Mouse (Mus musculus): ENCODE measurements around the gene Zfp384. TPM values are rescaled to one million over a fixed set of nuclear protein-coding genes. Genes with fewer than 3 reads are reported as not detected.

The Zfp384 gene
- 18.1 and 19.9 TPM in 2 replicates for polyA plus RNA-seq (2015; fragmentation: Nextera tagmentation; extraction: Ambion mirVana)

- 0% methylated on average over 3 of the region's 3 CpGs for WGBS
- H3K4me1 ChIP-seq = peaks cover 42% of the 10 kb centered on the region
- ATAC-seq = no peak
- H3K36me3 ChIP-seq (ENCODE audit: poor library complexity, severe bottlenecking) = peaks cover 29% of the 10 kb centered on the region
- H3K9me3 ChIP-seq (replicated peaks) = no peaks in the 10 kb centered on the region
- peak within 1 kb of the TSS; percentile 72 for H3K4me3 ChIP-seq
- H3K9ac ChIP-seq = peak within 1 kb of the TSS; percentile 92
- H3K4me2 ChIP-seq = peak within 1 kb of the TSS; percentile 93
- no peaks in the 10 kb centered on the region for H3K27me3 ChIP-seq
- peak within 1 kb of the TSS; percentile 98 for H3K27ac ChIP-seq
Measured at GRCm38 (mm10) chr6:125009129-125009180, at the start of gene Zfp384. Zfp384 (plus strand) TSS chr6:125009145.

GRCm38 (mm10) chr6:124959960-124960359 lies 49.0 kb upstream of the Zfp384 start:
- no peak for ATAC-seq
- Histone ChIP-seq H3K9me3 (replicated peaks) (no peaks in the 10 kb centered on the region), H3K4me2 (no peak overlapping the region), H3K4me3 (no peak overlapping the region), H3K27ac (no peak overlapping the region), H3K36me3 (ENCODE audit: poor library complexity, severe bottlenecking) (peaks cover 72% of the 10 kb centered on the region), H3K9ac (no peak overlapping the region), H3K27me3 (no peaks in the 10 kb centered on the region), H3K4me1 (peaks cover 9% of the 10 kb centered on the region)
- 89% methylated on average over 13 of the region's 13 CpGs for WGBS

GRCm38 (mm10) chr6:124961021-124961420 lies 47.9 kb upstream of the Zfp384 start:
- H3K9me3 ChIP-seq (replicated peaks) = no peaks in the 10 kb centered on the region
- H3K27ac ChIP-seq = no peak overlapping the region
- H3K4me3 ChIP-seq = no peak overlapping the region
- peaks cover 12% of the 10 kb centered on the region for H3K4me1 ChIP-seq
- H3K9ac ChIP-seq = no peak overlapping the region
- no peaks in the 10 kb centered on the region for H3K27me3 ChIP-seq
- peaks cover 67% of the 10 kb centered on the region for H3K36me3 ChIP-seq (ENCODE audit: poor library complexity, severe bottlenecking)
- WGBS = 94% methylated on average over 12 of the region's 12 CpGs
- ATAC-seq = no peak
- no peak overlapping the region for H3K4me2 ChIP-seq

GRCm38 (mm10) chr6:124964638-124965037 lies 44.3 kb upstream of the Zfp384 start:
- 41% methylated on average over 16 of the region's 16 CpGs for WGBS
- Histone ChIP-seq H3K27ac (no peak overlapping the region), H3K36me3 (ENCODE audit: poor library complexity, severe bottlenecking) (peaks cover 38% of the 10 kb centered on the region), H3K4me3 (peak overlapping the region; percentile 80), H3K9me3 (replicated peaks) (peaks cover 4% of the 10 kb centered on the region; the same call in 1 of the 2 replicates), H3K9ac (peak overlapping the region; percentile 91), H3K4me1 (peaks cover 18% of the 10 kb centered on the region), H3K27me3 (no peaks in the 10 kb centered on the region), H3K4me2 (peak overlapping the region; percentile 88)
- no peak; the same call in 1 of the 2 replicates for ATAC-seq

GRCm38 (mm10) chr6:124965088-124965719 lies 43.7 kb upstream of the Zfp384 start, which contains the start of gene Cops7a:
Cops7a (minus strand) TSS chr6:124965538.
- H3K4me3 ChIP-seq = peak within 1 kb of the TSS; percentile 80
- WGBS = under 1% methylated on average over 68 of the region's 68 CpGs
- peak within 1 kb of the TSS; percentile 91 for H3K9ac ChIP-seq
- H3K27ac ChIP-seq = peak within 1 kb of the TSS; percentile 89
- peaks cover 4% of the 10 kb centered on the region; the same call in 1 of the 2 replicates for H3K9me3 ChIP-seq (replicated peaks)
- H3K36me3 ChIP-seq (ENCODE audit: poor library complexity, severe bottlenecking) = peaks cover 32% of the 10 kb centered on the region
- H3K27me3 ChIP-seq = 0 out of 2 replicates have a peak, but pooled peaks cover under 1% of the 10 kb centered on the region
- peak; percentile 96 for ATAC-seq
- H3K4me1 ChIP-seq = peaks cover 18% of the 10 kb centered on the region
- peak within 1 kb of the TSS; percentile 88 for H3K4me2 ChIP-seq

GRCm38 (mm10) chr6:124965747-124966146 lies 43.2 kb upstream of the Zfp384 start:
- WGBS = 18% methylated on average over 15 of the region's 15 CpGs
- Histone ChIP-seq H3K36me3 (ENCODE audit: poor library complexity, severe bottlenecking) (peaks cover 27% of the 10 kb centered on the region), H3K4me1 (peaks cover 18% of the 10 kb centered on the region), H3K27me3 (peaks cover 5% of the 10 kb centered on the region; the same call in 1 of the 2 replicates), H3K27ac (peak overlapping the region; percentile 89), H3K9me3 (replicated peaks) (peaks cover 4% of the 10 kb centered on the region; the same call in 1 of the 2 replicates), H3K4me2 (peak overlapping the region; percentile 88), H3K9ac (peak overlapping the region; percentile 91), H3K4me3 (peak overlapping the region; percentile 80)
- ATAC-seq = peak; percentile 14; the same call in 1 of the 2 replicates

GRCm38 (mm10) chr6:124966466-124967118 lies 42.4 kb upstream of the Zfp384 start:
- Histone ChIP-seq H3K36me3 (ENCODE audit: poor library complexity, severe bottlenecking) (peaks cover 18% of the 10 kb centered on the region), H3K27ac (no peak overlapping the region), H3K4me2 (peak overlapping the region; percentile 88), H3K9ac (0 out of 2 replicates have a peak overlapping the region, but pooled peaks have one; percentile 91), H3K9me3 (replicated peaks) (peaks cover 4% of the 10 kb centered on the region; the same call in 1 of the 2 replicates), H3K4me1 (peaks cover 18% of the 10 kb centered on the region), H3K4me3 (peak overlapping the region; percentile 80; the same call in 1 of the 2 replicates), H3K27me3 (peaks cover 5% of the 10 kb centered on the region; the same call in 1 of the 2 replicates)
- ATAC-seq = no peak
- 96% methylated on average over 7 of the region's 7 CpGs for WGBS

GRCm38 (mm10) chr6:124967766-124968165 lies 41.2 kb upstream of the Zfp384 start:
- Histone ChIP-seq H3K9me3 (replicated peaks) (peaks cover 4% of the 10 kb centered on the region; the same call in 1 of the 2 replicates), H3K4me2 (no peak overlapping the region), H3K36me3 (ENCODE audit: poor library complexity, severe bottlenecking) (peaks cover 7% of the 10 kb centered on the region), H3K4me1 (peaks cover 18% of the 10 kb centered on the region), H3K4me3 (no peak overlapping the region), H3K27me3 (peaks cover 5% of the 10 kb centered on the region; the same call in 1 of the 2 replicates), H3K27ac (no peak overlapping the region), H3K9ac (no peak overlapping the region)
- ATAC-seq = no peak
- 69% methylated on average over 4 of the region's 4 CpGs for WGBS

- no peak overlapping the region for H3K4me3 ChIP-seq
- peak overlapping the region; percentile 48 for H3K27ac ChIP-seq
- WGBS = 73% methylated on average over 4 of the region's 4 CpGs
- H3K36me3 ChIP-seq (ENCODE audit: poor library complexity, severe bottlenecking) = no peaks in the 10 kb centered on the region
- H3K4me1 ChIP-seq = peaks cover 17% of the 10 kb centered on the region
- ATAC-seq = peak; percentile 37
- peaks cover 46% of the 10 kb centered on the region for H3K27me3 ChIP-seq
- no peak overlapping the region for H3K4me2 ChIP-seq
- peaks cover 8% of the 10 kb centered on the region for H3K9me3 ChIP-seq (replicated peaks)
- no peak overlapping the region for H3K9ac ChIP-seq
Measured at GRCm38 (mm10) chr6:124992241-124992640, 16.7 kb upstream of the Zfp384 start.

- no peak overlapping the region for H3K9ac ChIP-seq
- H3K27ac ChIP-seq = no peak overlapping the region
- H3K9me3 ChIP-seq (replicated peaks) = peaks cover 8% of the 10 kb centered on the region
- H3K4me1 ChIP-seq = peaks cover 27% of the 10 kb centered on the region
- no peak overlapping the region for H3K4me2 ChIP-seq
- H3K36me3 ChIP-seq (ENCODE audit: poor library complexity, severe bottlenecking) = no peaks in the 10 kb centered on the region
- 83% methylated on average over 9 of the region's 9 CpGs for WGBS
- peaks cover 52% of the 10 kb centered on the region for H3K27me3 ChIP-seq
- H3K4me3 ChIP-seq = no peak overlapping the region
- ATAC-seq = no peak
Measured at GRCm38 (mm10) chr6:124993365-124993764, 15.6 kb upstream of the Zfp384 start.

- H3K27me3 ChIP-seq = peaks cover 57% of the 10 kb centered on the region
- peak overlapping the region; percentile 8; the same call in 1 of the 2 replicates for H3K4me2 ChIP-seq
- H3K9me3 ChIP-seq (replicated peaks) = peaks cover 8% of the 10 kb centered on the region
- no peak overlapping the region for H3K4me3 ChIP-seq
- no peaks in the 10 kb centered on the region for H3K36me3 ChIP-seq (ENCODE audit: poor library complexity, severe bottlenecking)
- no peak for ATAC-seq
- 0 out of 2 replicates have a peak overlapping the region, but pooled peaks have one; percentile 54 for H3K9ac ChIP-seq
- H3K27ac ChIP-seq = no peak overlapping the region
- peaks cover 27% of the 10 kb centered on the region for H3K4me1 ChIP-seq
- WGBS = 12% methylated on average over 11 of the region's 11 CpGs
Measured at GRCm38 (mm10) chr6:124993876-124994275, 15.1 kb upstream of the Zfp384 start.

- Histone ChIP-seq H3K4me3 (no peak overlapping the region), H3K9ac (no peak overlapping the region), H3K36me3 (ENCODE audit: poor library complexity, severe bottlenecking) (no peaks in the 10 kb centered on the region), H3K4me2 (no peak overlapping the region), H3K27ac (no peak overlapping the region), H3K9me3 (replicated peaks) (peaks cover 2% of the 10 kb centered on the region), H3K27me3 (peaks cover 70% of the 10 kb centered on the region), H3K4me1 (peaks cover 29% of the 10 kb centered on the region)
- WGBS = 73% methylated on average over 7 of the region's 7 CpGs
- ATAC-seq = no peak
Measured at GRCm38 (mm10) chr6:124995246-124995645, 13.7 kb upstream of the Zfp384 start.

Measured in forebrain, embryonic 13.5 days (tissue).